Mouse (Mus musculus) thymus, postnatal 10 days (tissue): ENCODE measurements at regions not wholly inside any gene's neighbourhood (a gene's known extent, or its start where the extent isn't known, plus 50 kb on each side); places are given as distances from the start of the nearest gene placed in this dataset.

Experiments used
- DNase-seq, 2 experiments: peaks; one replicate each; pipeline ENCODE4 v3.0.0; 2021; ENCODE audit warnings: low spot score in 2 of 2

GRCm38 (mm10) chr10:8072463-8072862 lies 116.4 kb upstream of the Tab2 start:
- DNase-seq = no peak

- DNase-seq = no peak
These were observed 115.8 kb upstream of the Tab2 start for GRCm38 (mm10) chr10:8071858-8072257.

- DNase-seq = no peak
These were observed 114.4 kb upstream of the Tab2 start for GRCm38 (mm10) chr10:8070472-8070871.

GRCm38 (mm10) chr10:8066926-8067325 lies 110.9 kb upstream of the Tab2 start:
- DNase-seq = no peak

- DNase-seq = peak; percentile 57 to 60
These were observed 109.7 kb upstream of the Tab2 start for GRCm38 (mm10) chr10:8065746-8066145.

GRCm38 (mm10) chr10:8064281-8064680 lies 108.3 kb upstream of the Tab2 start:
- DNase-seq = no peak

- no peak for DNase-seq
These were observed 107.5 kb upstream of the Tab2 start for GRCm38 (mm10) chr10:8063458-8064090.

GRCm38 (mm10) chr10:8060987-8061386 lies 105.0 kb upstream of the Tab2 start:
- no peak for DNase-seq

- no peak for DNase-seq
These were observed 103.7 kb upstream of the Tab2 start for GRCm38 (mm10) chr10:8059769-8060168.

- DNase-seq = no peak
These were observed 101.8 kb upstream of the Tab2 start for GRCm38 (mm10) chr10:8057855-8058254.

GRCm38 (mm10) chr10:8055293-8055692 lies 99.3 kb upstream of the Tab2 start:
- DNase-seq = peak; percentile 63 to 64

GRCm38 (mm10) chr10:8043416-8044163 lies 87.6 kb upstream of the Tab2 start:
- no peak for DNase-seq

GRCm38 (mm10) chr10:8042306-8042705 lies 86.3 kb upstream of the Tab2 start:
- DNase-seq = no peak

GRCm38 (mm10) chr10:8041790-8042189 lies 85.8 kb upstream of the Tab2 start:
- no peak for DNase-seq

- DNase-seq = no peak
These were observed 82.1 kb upstream of the Tab2 start for GRCm38 (mm10) chr10:8037986-8038631.

GRCm38 (mm10) chr10:8036293-8036692 lies 80.3 kb upstream of the Tab2 start:
- DNase-seq = no peak

- DNase-seq = no peak
These were observed 79.3 kb upstream of the Tab2 start for GRCm38 (mm10) chr10:8035310-8035709.

- DNase-seq = no peak
These were observed 76.2 kb upstream of the Tab2 start for GRCm38 (mm10) chr10:8032203-8032602.

GRCm38 (mm10) chr10:8028840-8029239 lies 72.8 kb upstream of the Tab2 start:
- DNase-seq = no peak

- no peak for DNase-seq
These were observed 71.0 kb upstream of the Tab2 start for GRCm38 (mm10) chr10:8027023-8027422.

GRCm38 (mm10) chr10:8023741-8024140 lies 67.7 kb upstream of the Tab2 start:
- DNase-seq = no peak

- no peak for DNase-seq
These were observed 65.9 kb upstream of the Tab2 start for GRCm38 (mm10) chr10:8021971-8022370.
